Mouse (Mus musculus): ENCODE results near the gene Inca1. TPM values are rescaled to one million over a fixed set of nuclear protein-coding genes. Genes with fewer than 3 reads are reported as not detected.

Inca1 gene
- polyA plus RNA-seq, 1 experiment, result 4.5 TPM

GRCm38 (mm10) chr11:70700613-70701012 lies 658 bp upstream of the Inca1 start:
- Histone ChIP-seq H3K9me3 (replicated peaks; ENCODE audit: control insufficient read depth, insufficient read depth, low read length, poor library complexity, severe bottlenecking) (no peaks in the 10 kb centered on the region), H3K4me1 (ENCODE audit: control insufficient read depth, insufficient read depth, low read length) (no peaks in the 10 kb centered on the region), H3K9ac (ENCODE audit: low read depth, poor library complexity, severe bottlenecking) (peak overlapping the region; percentile 94), H3K36me3 (ENCODE audit: control insufficient read depth, insufficient read depth, low read length, poor library complexity, severe bottlenecking) (peaks cover 11% of the 10 kb centered on the region), H3K4me3 (ENCODE audit: low read depth, low read length) (peak overlapping the region; percentile 86), H3K27ac (ENCODE audit: insufficient read depth, low read length) (no peak overlapping the region), H3K27me3 (ENCODE audit: control insufficient read depth, insufficient read depth, low read length, poor library complexity, severe bottlenecking) (no peaks in the 10 kb centered on the region)
- TF ChIP-seq POLR2A (IDR thresholded peaks at IDR 0.05; ENCODE audit: insufficient read depth, low read length) (no peak), CTCF (IDR thresholded peaks at IDR 0.05; ENCODE audit: low read depth, low read length) (no peak), EP300 (IDR thresholded peaks at IDR 0.05; ENCODE audit: insufficient read depth, low read depth, low read length) (no peak)

GRCm38 (mm10) chr11:70699051-70699450 lies 904 bp downstream of the Inca1 start:
- no peak overlapping the region for H3K27ac ChIP-seq (ENCODE audit: insufficient read depth, low read length)
- no peaks in the 10 kb centered on the region for H3K27me3 ChIP-seq (ENCODE audit: control insufficient read depth, insufficient read depth, low read length, poor library complexity, severe bottlenecking)
- H3K9me3 ChIP-seq (replicated peaks; ENCODE audit: control insufficient read depth, insufficient read depth, low read length, poor library complexity, severe bottlenecking), result no peaks in the 10 kb centered on the region
- no peak for TF ChIP-seq POLR2A (IDR thresholded peaks at IDR 0.05; ENCODE audit: insufficient read depth, low read length)
- TF ChIP-seq EP300 (IDR thresholded peaks at IDR 0.05; ENCODE audit: insufficient read depth, low read depth, low read length), result no peak
- TF ChIP-seq CTCF (IDR thresholded peaks at IDR 0.05; ENCODE audit: low read depth, low read length), result no peak
- H3K9ac ChIP-seq (ENCODE audit: low read depth, poor library complexity, severe bottlenecking), result peak overlapping the region; percentile 94
- H3K4me1 ChIP-seq (ENCODE audit: control insufficient read depth, insufficient read depth, low read length), result no peaks in the 10 kb centered on the region
- no peaks in the 10 kb centered on the region for H3K36me3 ChIP-seq (ENCODE audit: control insufficient read depth, insufficient read depth, low read length, poor library complexity, severe bottlenecking)
- H3K4me3 ChIP-seq (ENCODE audit: low read depth, low read length), result no peak overlapping the region

- Histone ChIP-seq H3K9me3 (replicated peaks; ENCODE audit: control insufficient read depth, insufficient read depth, low read length, poor library complexity, severe bottlenecking) (no peaks in the 10 kb centered on the region), H3K9ac (ENCODE audit: low read depth, poor library complexity, severe bottlenecking) (no peak overlapping the region), H3K4me3 (ENCODE audit: low read depth, low read length) (no peak overlapping the region), H3K27me3 (ENCODE audit: control insufficient read depth, insufficient read depth, low read length, poor library complexity, severe bottlenecking) (no peaks in the 10 kb centered on the region), H3K27ac (ENCODE audit: insufficient read depth, low read length) (no peak overlapping the region), H3K36me3 (ENCODE audit: control insufficient read depth, insufficient read depth, low read length, poor library complexity, severe bottlenecking) (no peaks in the 10 kb centered on the region), H3K4me1 (ENCODE audit: control insufficient read depth, insufficient read depth, low read length) (no peaks in the 10 kb centered on the region)
- no peak for TF ChIP-seq CTCF (IDR thresholded peaks at IDR 0.05; ENCODE audit: low read depth, low read length)
Measured at GRCm38 (mm10) chr11:70697376-70697775, 2.6 kb downstream of the Inca1 start.

GRCm38 (mm10) chr11:70693504-70693903 lies 6.5 kb downstream of the Inca1 start:
- no peaks in the 10 kb centered on the region for H3K4me1 ChIP-seq (ENCODE audit: control insufficient read depth, insufficient read depth, low read length)
- H3K9me3 ChIP-seq (replicated peaks; ENCODE audit: control insufficient read depth, insufficient read depth, low read length, poor library complexity, severe bottlenecking), result no peaks in the 10 kb centered on the region
- no peaks in the 10 kb centered on the region for H3K36me3 ChIP-seq (ENCODE audit: control insufficient read depth, insufficient read depth, low read length, poor library complexity, severe bottlenecking)
- no peak overlapping the region for H3K27ac ChIP-seq (ENCODE audit: insufficient read depth, low read length)
- TF ChIP-seq POLR2A (IDR thresholded peaks at IDR 0.05; ENCODE audit: insufficient read depth, low read length) (no peak), CTCF (IDR thresholded peaks at IDR 0.05; ENCODE audit: low read depth, low read length) (no peak), EP300 (IDR thresholded peaks at IDR 0.05; ENCODE audit: insufficient read depth, low read depth, low read length) (no peak)
- no peak overlapping the region for H3K9ac ChIP-seq (ENCODE audit: low read depth, poor library complexity, severe bottlenecking)
- H3K4me3 ChIP-seq (ENCODE audit: low read depth, low read length), result no peak overlapping the region
- no peaks in the 10 kb centered on the region for H3K27me3 ChIP-seq (ENCODE audit: control insufficient read depth, insufficient read depth, low read length, poor library complexity, severe bottlenecking)

GRCm38 (mm10) chr11:70689578-70689977 lies 10.4 kb downstream of the Inca1 start:
- Histone ChIP-seq H3K36me3 (ENCODE audit: control insufficient read depth, insufficient read depth, low read length, poor library complexity, severe bottlenecking) (no peaks in the 10 kb centered on the region), H3K27me3 (ENCODE audit: control insufficient read depth, insufficient read depth, low read length, poor library complexity, severe bottlenecking) (no peaks in the 10 kb centered on the region), H3K4me3 (ENCODE audit: low read depth, low read length) (no peak overlapping the region), H3K9ac (ENCODE audit: low read depth, poor library complexity, severe bottlenecking) (no peak overlapping the region), H3K27ac (ENCODE audit: insufficient read depth, low read length) (no peak overlapping the region), H3K4me1 (ENCODE audit: control insufficient read depth, insufficient read depth, low read length) (no peaks in the 10 kb centered on the region), H3K9me3 (replicated peaks; ENCODE audit: control insufficient read depth, insufficient read depth, low read length, poor library complexity, severe bottlenecking) (no peaks in the 10 kb centered on the region)
- TF ChIP-seq POLR2A (IDR thresholded peaks at IDR 0.05; ENCODE audit: insufficient read depth, low read length) (no peak), CTCF (IDR thresholded peaks at IDR 0.05; ENCODE audit: low read depth, low read length) (no peak), EP300 (IDR thresholded peaks at IDR 0.05; ENCODE audit: insufficient read depth, low read depth, low read length) (no peak)

GRCm38 (mm10) chr11:70688372-70688771 lies 11.6 kb downstream of the Inca1 start:
- Histone ChIP-seq H3K36me3 (ENCODE audit: control insufficient read depth, insufficient read depth, low read length, poor library complexity, severe bottlenecking) (no peaks in the 10 kb centered on the region), H3K27ac (ENCODE audit: insufficient read depth, low read length) (no peak overlapping the region), H3K27me3 (ENCODE audit: control insufficient read depth, insufficient read depth, low read length, poor library complexity, severe bottlenecking) (no peaks in the 10 kb centered on the region), H3K9me3 (replicated peaks; ENCODE audit: control insufficient read depth, insufficient read depth, low read length, poor library complexity, severe bottlenecking) (no peaks in the 10 kb centered on the region), H3K4me3 (ENCODE audit: low read depth, low read length) (peak overlapping the region; percentile 90), H3K4me1 (ENCODE audit: control insufficient read depth, insufficient read depth, low read length) (no peaks in the 10 kb centered on the region), H3K9ac (ENCODE audit: low read depth, poor library complexity, severe bottlenecking) (peak overlapping the region; percentile 67)
- TF ChIP-seq EP300 (IDR thresholded peaks at IDR 0.05; ENCODE audit: insufficient read depth, low read depth, low read length) (no peak), CTCF (IDR thresholded peaks at IDR 0.05; ENCODE audit: low read depth, low read length) (no peak), POLR2A (IDR thresholded peaks at IDR 0.05; ENCODE audit: insufficient read depth, low read length) (no peak)
